Mouse (Mus musculus): ENCODE measurements around the gene Ssu2.

The Ssu2 gene

GRCm38 (mm10) chr6:112337667-112338066 is 50.2 kb downstream of the Ssu2 start:
- DNase-seq: no peak

- no peak for DNase-seq
Observed at GRCm38 (mm10) chr6:112333930-112334329, 53.9 kb downstream of the Ssu2 start.

- DNase-seq: no peak
Observed at GRCm38 (mm10) chr6:112331223-112331598, 56.6 kb downstream of the Ssu2 start.

- no peak for DNase-seq
Observed at GRCm38 (mm10) chr6:112330520-112331222, 57.2 kb downstream of the Ssu2 start.

- DNase-seq: no peak
Observed at GRCm38 (mm10) chr6:112327793-112328192, 60.0 kb downstream of the Ssu2 start.

- DNase-seq: no peak
Observed at GRCm38 (mm10) chr6:112325213-112325612, 62.6 kb downstream of the Ssu2 start.

GRCm38 (mm10) chr6:112322916-112323315 is 64.9 kb downstream of the Ssu2 start:
- no peak for DNase-seq

- DNase-seq: no peak
Observed at GRCm38 (mm10) chr6:112320679-112321078, 67.1 kb downstream of the Ssu2 start.

- no peak for DNase-seq
Observed at GRCm38 (mm10) chr6:112319449-112319848, 68.4 kb downstream of the Ssu2 start.

- no peak for DNase-seq
Observed at GRCm38 (mm10) chr6:112311385-112311784, 76.4 kb downstream of the Ssu2 start.

GRCm38 (mm10) chr6:112309330-112309938 is 78.4 kb downstream of the Ssu2 start:
- DNase-seq: no peak
